Mouse (Mus musculus) megakaryocyte progenitor cell, adult 5-6 weeks (primary cell): ENCODE data around the gene Cfap97. TPM values are rescaled to one million over a fixed set of nuclear protein-coding genes. Genes with fewer than 3 reads are reported as not detected.
"Not testable (repeated sequence)": the region's sequence is repeated elsewhere in the genome, so short reads cannot be mapped to it uniquely, and the experiment has no call there.

Source experiments
- ATAC-seq: replicated peaks from 2 replicates; pipeline ENCODE4 v1.8.0; 2016; ENCODE audit warnings: mild to moderate bottlenecking, moderate TSS enrichment, inconsistent platforms; ENCODE audit not compliant: poor library complexity
- total RNA-seq, 2 experiments: library from RNA; stranded (forward) in 1 of 2; stranded (reverse) in 1 of 2; fragments of 157-497, 149-512 nt in 1 of 2; fragments of 200-1000 nt in 1 of 2; gene quantifications; 2 replicates each; pipeline versions ENCODE4 v1.2.3 to v1.2.4; 2015 to 2017

Gene Cfap97
- total RNA-seq, 2 experiments from 2014 or later: 23.7 to 31.3 TPM

DNA sequence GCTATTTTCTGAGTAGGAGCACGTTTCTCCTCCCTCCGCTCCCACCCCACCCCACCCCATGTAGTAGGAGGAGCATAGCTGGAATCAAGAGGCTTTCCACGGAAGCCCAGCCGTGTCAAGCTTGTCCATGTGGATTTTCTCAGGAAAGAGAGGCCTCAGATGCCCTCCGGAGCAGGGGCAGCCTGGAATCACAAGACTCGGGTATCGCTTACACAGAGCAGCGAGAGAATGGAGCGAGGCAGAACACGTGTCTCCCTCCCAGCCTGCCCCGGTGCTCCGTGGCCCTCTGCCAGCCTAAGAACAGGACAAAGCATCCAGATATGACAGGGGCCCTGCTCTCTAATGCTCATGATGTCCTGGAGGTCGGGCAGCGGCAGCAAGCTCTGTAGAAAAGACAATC, 65.3 kb downstream of the Cfap97 start:
- ATAC-seq: peak; percentile 97

DNA sequence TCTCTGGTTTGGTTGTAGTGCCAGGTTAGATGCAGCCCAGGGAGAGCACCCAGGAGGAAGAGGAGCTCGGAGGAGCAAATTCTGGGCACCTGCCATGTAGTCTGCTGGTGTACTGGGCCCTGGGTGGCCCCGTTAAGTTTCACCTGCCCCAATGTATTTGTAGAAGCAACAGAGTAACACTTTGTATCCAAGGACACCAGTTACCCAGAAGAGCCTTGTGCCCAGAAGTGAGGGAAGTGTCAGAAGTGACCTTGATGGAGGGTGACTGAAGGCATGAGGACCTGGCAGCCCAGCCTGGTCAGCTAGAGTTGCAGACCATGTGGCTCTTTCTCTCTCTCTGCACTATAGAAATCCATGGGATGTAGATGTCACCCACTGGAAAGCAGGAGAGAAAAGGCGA, 69.0 kb downstream of the Cfap97 start:
- ATAC-seq: no peak

DNA sequence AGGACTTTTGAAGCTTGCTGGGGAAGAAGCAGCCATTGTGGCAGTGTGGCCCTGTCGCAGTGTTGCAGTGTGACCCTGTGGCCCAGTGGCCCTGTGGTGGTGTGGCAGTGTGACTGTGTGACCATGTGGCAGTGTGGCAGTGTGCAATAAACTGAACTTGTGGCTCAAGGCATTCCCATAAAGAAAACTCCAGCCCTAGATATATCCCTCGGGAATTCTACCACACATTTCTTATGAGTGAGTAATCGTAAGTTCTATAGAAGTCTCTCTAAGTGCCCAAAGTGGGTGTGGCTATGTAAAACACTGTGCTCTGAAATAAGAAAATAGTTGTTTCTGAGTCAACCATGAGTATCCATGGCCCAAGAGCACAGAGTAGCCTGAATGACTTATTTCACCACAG, 73.9 kb downstream of the Cfap97 start:
- no peak for ATAC-seq

DNA sequence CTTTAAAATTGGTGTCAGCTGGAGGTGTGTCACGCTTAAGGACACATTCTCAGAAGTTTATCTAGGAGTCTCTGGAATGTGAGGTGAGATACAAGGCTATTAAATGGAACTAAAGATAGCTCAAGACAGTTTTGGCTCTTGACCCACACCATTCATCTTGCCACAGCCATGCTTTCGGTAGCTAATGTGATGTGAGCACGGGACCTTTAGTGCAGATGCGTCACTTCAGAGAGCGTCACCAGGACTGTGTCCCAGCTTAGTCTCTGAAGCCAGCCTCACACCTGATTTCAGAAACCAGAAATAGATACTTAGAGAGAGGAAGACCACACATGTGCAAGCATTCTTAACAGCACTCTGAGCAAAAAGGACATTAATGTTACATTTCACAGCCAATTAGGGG, 75.1 kb downstream of the Cfap97 start:
- ATAC-seq: no peak

DNA sequence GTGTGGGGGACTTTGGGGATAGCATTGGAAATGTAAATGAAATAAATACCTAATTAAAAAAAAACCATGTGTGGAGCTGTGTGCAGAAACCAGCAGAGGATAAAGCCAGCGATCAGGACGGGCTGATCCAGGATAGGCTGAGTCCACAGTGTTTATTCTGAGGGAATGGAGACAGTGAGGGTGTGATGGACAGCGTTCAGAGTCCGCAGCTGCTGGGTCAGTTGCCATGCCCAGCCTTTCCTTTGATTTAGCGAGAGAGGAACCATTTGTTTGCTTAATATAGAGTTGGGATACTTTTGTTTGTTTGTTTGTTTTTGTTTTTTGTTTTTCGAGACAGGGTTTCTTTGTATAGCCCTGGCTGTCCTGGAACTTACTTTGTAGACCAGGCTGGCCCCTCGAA, 80.4 kb downstream of the Cfap97 start:
- ATAC-seq: not testable (repeated sequence)

DNA sequence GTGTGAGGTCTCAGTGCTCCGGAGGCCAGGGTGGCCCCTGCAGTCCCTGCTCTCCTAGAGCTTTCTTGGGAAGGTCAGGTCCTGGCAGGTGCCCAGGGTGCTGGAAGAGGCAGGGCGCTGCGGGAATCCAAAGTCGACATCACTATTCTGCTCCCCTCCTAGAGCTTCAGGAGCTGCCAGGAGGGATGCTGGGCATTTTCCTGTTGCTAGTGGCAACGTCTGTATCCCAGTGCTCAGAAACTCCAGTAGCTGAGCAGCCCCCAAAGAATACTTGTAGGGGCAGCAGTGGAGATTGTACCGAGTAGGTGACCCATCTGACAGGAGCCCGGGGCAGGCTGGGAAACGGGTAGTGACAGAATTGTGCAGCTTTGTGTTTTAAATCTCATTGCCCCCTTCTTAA, 81.2 kb downstream of the Cfap97 start:
- ATAC-seq: no peak

DNA sequence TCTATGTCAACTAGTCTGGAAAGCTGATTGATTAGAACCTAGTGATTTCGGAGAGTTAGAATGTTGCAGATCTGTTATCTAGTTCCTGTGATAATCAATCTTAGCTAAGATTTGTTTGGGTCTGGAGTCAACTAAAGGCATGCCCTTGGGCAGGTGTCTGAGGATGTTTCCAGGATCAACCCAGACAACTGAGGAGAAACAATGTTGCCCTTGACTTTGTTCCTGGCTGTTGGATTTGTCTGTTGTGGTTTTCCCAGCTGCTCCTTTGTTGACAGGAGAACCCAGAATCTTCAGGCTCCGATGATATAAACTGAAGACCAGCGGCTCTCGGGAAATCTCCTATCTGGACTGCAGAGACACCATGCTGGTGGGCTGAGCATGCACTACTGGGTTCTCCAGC, 83.2 kb downstream of the Cfap97 start:
- no peak for ATAC-seq

DNA sequence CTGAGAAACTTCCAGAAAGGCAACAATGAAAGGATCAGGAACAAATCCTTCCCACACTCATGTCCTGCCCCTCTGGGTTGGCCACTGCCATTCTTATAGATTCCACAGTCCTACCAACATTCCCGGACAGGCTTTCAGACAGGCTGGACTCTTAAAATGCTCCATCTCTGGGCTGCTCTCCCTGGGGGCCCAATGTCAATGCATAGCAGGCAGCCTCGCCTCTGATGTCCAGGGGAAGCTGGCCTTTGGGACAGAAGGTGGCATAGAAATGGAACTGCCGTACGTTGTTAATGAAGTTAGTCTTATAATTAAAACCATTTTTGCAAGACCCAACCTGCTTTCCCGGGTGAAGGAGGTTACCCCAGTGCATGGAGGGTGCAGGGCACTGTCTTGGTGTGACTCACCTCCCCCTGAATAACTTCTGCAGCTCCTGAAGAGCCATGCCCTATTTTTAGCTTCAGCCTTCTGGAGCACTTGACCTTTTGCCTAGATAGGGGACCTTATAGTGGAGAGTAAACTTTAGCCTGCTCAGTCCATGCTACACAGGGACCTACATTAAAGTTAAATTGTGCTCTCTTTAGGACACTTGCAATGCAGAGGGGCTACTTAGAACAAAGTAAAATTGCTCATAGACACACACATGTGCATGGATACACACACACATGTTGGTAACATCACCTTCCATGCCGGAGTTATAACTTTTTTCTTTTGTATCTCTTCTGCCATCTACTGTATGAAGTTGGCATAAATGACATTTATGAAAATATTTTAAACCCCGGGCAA, 85.1 kb downstream of the Cfap97 start:
- ATAC-seq: peak; percentile 53; the same call in 1 of the 2 replicates

DNA sequence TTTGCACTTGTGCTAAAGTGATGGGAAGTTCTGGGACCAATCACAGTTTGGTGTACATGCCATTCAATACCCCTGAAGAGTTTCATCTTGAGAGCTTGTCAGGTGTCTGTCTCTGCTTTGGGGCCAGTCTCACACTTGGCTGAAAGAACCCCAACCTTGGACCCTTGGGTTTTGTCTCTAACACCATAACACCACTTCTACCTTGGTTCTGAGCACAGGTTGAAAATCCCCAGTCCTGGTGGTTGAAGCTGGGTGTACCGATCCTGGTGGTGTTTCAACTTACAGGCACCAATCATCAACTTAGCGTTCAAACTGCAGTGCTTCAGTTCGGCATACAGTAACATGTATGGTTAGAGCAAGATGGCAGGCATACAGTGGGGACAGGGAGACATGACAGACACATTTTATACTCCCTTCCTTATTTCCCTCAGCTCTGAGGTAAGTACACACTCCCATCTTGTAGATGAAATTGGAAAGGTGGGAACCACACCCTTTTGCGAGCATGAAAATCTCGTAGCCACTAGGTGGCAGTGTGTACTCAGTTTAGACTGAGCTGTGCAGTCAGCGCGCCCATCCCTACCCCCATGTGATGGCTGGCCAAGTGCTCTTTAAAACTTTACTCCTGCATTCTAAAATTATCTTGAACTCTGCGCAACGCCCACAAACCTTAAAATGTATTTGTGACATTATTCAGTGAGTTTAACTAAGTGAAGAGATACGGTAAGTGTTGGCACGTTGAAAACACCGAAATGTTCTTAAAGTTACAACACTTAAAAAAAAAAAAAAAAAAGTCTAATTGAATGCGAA, 90.2 kb downstream of the Cfap97 start:
- ATAC-seq: peak; percentile 98

DNA sequence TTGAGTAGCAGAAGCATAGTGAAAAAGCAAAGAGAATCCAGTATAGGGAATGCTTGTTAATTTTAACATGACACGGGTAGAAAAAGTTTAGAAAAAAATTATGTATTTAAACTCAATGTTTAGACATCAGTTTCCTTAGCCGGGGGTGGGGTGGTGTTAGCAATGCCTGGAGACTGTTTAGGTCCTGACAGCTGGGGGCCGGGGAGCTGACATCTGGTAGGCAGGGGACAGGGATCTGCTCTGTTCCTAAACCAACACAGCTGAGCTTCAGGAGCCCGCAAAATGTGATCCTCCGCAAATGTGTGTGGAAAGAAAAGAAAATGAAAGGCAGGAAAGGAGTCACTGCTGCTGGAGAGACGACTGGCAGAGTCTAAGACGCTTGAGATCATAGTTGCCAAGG, 91.4 kb downstream of the Cfap97 start:
- no peak for ATAC-seq

Other genes with a start within 250 kb of the Cfap97 start
- not detected in 2 replicates for gene Ccdc110, start 217.2 kb upstream of the Cfap97 start, total RNA-seq (2015)
- gene Ccdc110, start 217.2 kb upstream of the Cfap97 start, total RNA-seq (2017): not detected in 2 replicates
- 0.79 and 1.6 TPM in 2 replicates for gene 1700029J07Rik, start 176.5 kb upstream of the Cfap97 start, total RNA-seq (2015)
- 0.21 and 1.3 TPM in 2 replicates for gene 1700029J07Rik, start 176.5 kb upstream of the Cfap97 start, total RNA-seq (2017)
- gene Ufsp2, start 176.2 kb upstream of the Cfap97 start, total RNA-seq (2015): 88.7 and 89.0 TPM in 2 replicates
- gene Ufsp2, start 176.2 kb upstream of the Cfap97 start, total RNA-seq (2017): 149 and 162 TPM in 2 replicates
- not detected in 2 replicates for gene Lrp2bp, start 152.5 kb upstream of the Cfap97 start, total RNA-seq (2015)
- not detected in 2 replicates for gene Lrp2bp, start 152.5 kb upstream of the Cfap97 start, total RNA-seq (2017)
- gene Ankrd37, start 146.1 kb upstream of the Cfap97 start, total RNA-seq (2015): 4.3 and 6.1 TPM in 2 replicates
- gene Ankrd37, start 146.1 kb upstream of the Cfap97 start, total RNA-seq (2017): 3.5 and 6.2 TPM in 2 replicates
- 11.7 and 11.9 TPM in 2 replicates for gene Snx25, start 388 bp downstream of the Cfap97 start, total RNA-seq (2015)
- 8.9 and 9.7 TPM in 2 replicates for gene Snx25, start 388 bp downstream of the Cfap97 start, total RNA-seq (2017)
- gene Slc25a4, start 59.5 kb downstream of the Cfap97 start, total RNA-seq (2015): 87.5 and 94.7 TPM in 2 replicates
- 157 and 166 TPM in 2 replicates for gene Slc25a4, start 59.5 kb downstream of the Cfap97 start, total RNA-seq (2017)
- gene Helt, start 142.9 kb downstream of the Cfap97 start, total RNA-seq (2015): not detected in 2 replicates
- not detected in 2 replicates for gene Helt, start 142.9 kb downstream of the Cfap97 start, total RNA-seq (2017)